Mouse (Mus musculus): Measurements from ENCODE around the gene Phyhd1.

Phyhd1 gene

DNA sequence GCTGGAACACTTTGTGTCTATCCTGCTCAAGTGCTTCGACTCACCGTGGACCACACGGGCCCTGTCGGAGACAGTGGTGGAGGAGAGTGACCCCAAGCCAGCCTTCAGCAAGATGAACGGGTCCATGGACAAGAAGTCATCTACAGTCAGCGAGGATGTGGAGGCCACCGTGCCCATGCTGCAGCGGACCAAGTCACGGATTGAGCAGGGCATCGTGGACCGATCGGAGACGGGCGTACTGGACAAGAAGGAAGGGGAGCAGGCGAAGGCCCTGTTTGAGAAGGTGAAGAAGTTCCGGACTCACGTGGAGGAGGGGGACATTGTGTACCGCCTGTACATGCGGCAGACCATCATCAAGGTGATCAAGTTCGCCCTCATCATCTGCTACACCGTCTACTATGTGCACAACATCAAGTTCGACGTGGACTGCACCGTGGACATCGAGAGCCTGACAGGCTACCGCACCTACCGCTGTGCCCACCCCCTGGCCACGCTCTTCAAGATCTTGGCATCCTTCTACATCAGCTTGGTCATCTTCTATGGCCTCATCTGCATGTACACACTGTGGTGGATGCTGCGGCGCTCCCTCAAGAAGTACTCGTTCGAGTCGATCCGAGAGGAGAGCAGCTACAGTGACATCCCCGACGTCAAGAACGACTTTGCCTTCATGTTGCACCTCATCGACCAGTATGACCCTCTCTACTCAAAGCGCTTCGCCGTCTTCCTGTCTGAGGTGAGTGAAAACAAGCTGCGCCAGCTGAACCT is 10.2 kb upstream of the Phyhd1 start:
- intact Hi-C loops (cut with DNase I), result no loop called here

DNA sequence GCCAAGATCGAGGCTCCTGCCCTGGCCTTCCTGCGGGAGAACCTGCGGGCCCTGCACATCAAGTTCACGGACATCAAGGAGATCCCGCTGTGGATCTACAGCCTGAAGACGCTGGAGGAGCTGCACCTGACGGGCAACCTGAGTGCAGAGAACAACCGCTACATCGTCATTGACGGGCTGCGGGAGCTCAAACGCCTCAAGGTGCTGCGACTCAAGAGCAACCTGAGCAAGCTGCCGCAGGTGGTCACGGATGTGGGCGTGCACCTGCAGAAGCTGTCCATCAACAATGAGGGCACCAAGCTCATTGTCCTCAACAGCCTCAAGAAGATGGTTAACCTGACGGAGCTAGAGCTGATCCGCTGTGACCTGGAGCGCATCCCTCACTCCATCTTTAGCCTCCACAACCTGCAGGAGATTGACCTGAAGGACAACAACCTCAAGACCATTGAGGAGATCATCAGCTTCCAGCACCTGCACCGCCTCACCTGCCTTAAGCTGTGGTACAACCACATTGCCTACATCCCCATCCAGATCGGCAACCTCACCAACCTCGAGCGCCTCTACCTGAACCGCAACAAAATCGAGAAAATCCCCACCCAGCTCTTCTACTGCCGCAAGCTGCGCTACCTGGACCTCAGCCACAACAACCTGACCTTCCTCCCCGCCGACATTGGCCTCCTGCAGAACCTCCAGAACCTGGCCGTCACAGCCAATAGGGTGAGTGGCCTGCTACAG is 9.2 kb upstream of the Phyhd1 start:
- intact Hi-C loops (cut with DNase I), result no loop called here

- intact Hi-C loops (cut with DNase I), result no loop called here
Measured at GRCm38 (mm10) chr2:30257699-30258460, 8.1 kb upstream of the Phyhd1 start.

DNA sequence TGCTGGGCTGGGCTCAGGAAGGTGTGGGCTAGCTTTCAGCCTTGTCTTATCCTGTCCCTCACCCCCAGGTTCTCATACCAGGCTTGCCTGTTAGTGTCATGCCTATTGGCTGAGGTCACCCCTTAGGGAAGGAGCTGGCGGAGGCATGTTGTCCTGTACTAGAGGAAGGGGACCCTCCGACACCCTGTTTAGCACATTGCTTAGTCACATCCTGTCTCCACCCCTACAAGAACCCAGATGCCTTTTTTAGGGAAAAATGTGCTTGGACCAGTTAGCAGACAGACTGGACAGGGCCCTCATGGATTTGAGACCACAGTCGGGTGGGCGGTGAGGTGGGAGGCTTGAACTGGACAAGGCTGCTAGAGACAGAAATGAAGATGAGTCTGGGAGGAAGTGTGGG is 7.4 kb upstream of the Phyhd1 start:
- intact Hi-C loops (cut with DNase I), result no loop called here

- intact Hi-C loops (cut with DNase I), result no loop called here
Measured at GRCm38 (mm10) chr2:30259131-30260064, 6.6 kb upstream of the Phyhd1 start.

DNA sequence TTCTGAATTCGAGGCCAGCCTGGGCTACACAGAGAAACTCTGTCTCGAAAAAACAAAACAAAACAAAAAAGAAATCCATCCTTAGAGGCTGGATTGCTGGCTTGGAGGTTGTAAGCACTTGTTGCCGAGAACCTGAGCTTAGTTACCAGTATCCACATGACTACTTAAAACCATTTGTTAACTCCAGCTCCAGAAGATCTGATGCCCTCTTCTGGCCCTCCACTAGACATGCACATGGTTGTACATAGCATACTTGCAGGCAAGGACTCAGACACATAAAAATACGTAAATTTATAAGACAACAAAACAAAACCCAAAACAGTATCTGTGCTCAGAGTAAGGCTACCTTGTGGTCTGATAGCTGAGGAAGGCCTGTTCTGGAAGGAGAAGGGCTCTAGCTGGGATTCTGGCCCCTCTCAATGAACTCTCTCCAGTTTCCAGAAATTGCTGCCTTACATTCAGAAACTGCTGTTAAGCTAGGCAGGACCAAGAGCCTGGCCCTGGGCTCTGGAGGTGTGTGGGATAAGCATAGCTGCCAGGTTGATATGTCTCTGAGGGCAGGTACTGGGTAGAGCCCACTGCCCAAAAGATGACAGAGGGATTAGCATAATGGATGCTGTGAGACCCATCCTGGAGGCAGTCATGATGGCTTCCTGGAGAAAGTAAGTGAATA is 4.8 kb upstream of the Phyhd1 start:
- intact Hi-C loops (cut with DNase I), result no loop called here

- intact Hi-C loops (cut with DNase I), result no loop called here
Measured at GRCm38 (mm10) chr2:30261921-30262839, 3.8 kb upstream of the Phyhd1 start.

- intact Hi-C loops (cut with DNase I), result no loop called here
Measured at GRCm38 (mm10) chr2:30262840-30263441, 3.1 kb upstream of the Phyhd1 start.

DNA sequence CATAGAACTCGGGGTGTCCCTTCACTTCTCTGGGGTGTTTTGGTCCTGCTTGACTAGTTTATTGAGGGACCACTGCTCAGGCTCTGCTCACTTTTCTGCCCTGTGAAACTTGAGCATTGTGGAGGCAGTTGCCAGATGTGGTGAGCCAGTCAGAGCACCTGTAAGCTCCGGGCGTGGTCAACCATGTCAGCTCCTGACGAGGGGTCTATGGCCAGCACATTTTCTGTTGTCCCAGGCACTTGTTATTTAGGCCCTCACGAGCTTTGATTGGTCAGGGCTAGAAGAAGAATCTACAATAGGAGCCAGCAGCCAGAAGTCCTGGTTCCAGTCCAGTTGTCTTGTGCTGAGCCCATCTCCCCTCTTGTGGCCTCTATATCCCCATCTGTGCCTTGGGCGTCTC is 2.2 kb upstream of the Phyhd1 start:
- intact Hi-C loops (cut with DNase I), result no loop called here

GRCm38 (mm10) chr2:30264671-30265519 is 1.1 kb upstream of the Phyhd1 start:
- intact Hi-C loops (cut with DNase I), result no loop called here

DNA sequence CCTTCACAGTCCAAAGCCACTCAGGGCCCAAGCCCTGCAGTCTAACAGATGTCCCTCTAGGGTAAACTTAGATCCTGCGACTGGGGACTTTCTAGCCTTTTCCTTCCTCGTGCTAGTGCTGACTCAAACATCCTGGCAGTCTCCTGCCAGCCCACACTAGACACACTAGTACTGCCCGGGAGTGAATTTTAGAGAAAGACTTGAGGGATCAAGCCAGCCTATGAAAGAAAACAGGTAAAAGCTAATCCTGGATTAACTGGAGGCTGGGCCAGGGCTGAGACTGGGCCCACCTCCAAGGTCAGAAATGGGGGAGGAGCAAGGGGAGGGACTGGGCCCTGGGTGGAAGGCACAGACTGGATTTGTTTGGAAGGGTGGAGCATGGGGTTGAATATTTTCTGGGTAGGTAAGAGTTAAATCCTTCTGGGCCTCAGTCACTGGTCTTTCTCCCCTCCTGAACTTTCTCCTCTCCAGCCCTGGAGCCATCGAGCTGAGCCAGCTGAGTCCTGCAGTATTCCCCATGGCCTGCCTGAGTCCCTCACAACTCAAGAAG is 464 bp downstream of the Phyhd1 start:
- intact Hi-C loops (cut with DNase I), result no loop called here

DNA sequence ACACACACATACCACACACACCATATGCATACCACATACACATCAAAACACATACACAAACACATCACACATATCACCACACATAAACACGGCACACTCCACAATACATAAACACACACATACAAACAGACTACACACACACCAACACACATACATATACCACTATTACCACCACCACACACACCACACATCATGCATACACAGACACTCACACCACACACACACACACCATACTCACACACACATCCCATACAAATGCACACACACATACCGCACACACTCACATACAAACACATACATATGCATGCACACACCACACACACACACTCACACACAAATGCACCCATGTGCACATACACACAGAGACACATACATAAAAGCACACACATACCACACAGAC is 1.5 kb downstream of the Phyhd1 start:
- intact Hi-C loops (cut with DNase I), result no loop called here

DNA sequence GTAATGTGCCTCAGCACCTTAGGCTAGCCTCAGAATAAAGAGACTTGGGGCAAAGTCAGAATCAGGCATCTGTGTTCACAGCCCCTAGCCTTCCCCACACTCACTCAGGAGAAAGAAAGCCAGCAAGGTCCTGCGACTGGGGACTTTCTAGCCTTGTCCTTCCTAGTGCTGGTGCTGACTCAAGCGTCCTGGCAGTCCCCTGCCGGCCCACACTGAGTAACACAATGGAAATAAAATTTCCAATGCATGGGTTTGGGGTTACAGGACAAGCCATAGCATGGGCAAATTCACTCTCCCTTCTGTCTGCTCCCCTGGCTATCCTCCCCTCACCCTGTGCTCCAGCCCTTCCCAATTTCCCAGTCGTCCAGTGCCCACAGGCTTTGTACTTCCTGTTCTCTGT is 2.4 kb downstream of the Phyhd1 start:
- intact Hi-C loops (cut with DNase I), result no loop called here

DNA sequence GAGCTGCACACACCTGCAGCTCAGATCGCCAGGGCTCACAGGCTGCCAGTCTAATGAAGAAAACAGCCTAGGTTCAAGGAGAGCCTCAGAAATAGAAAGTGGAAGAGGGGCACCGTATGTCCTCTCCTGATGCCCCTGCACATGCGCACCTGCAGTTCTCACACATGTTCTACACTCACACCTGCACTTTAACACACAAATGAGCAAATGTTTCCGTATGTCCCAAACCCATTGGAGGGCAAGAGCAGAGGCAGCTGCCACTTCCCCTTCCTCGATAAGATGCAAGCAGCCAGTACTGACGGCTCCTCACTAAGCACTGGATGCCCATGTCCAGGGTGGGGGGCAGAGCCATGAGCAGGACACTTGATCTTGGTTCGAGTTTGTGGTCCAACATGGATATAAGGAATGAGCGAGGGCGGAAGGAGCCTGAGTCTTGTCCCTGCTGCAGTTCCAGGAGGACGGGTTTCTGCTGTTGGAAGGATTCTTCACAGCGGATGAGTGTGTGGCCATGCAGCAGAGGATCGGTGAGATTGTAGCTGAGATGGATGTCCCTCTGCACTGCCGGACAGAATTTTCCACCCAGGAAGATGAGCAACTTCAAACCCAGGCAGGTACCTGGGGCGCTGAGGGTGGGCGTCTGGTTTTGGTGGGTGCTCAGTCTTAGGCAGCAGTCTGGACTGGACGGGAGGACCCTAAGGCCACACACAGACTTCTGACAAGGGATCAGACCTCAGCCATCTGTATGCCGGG is 3.4 kb downstream of the Phyhd1 start:
- intact Hi-C loops (cut with DNase I), result no loop called here

DNA sequence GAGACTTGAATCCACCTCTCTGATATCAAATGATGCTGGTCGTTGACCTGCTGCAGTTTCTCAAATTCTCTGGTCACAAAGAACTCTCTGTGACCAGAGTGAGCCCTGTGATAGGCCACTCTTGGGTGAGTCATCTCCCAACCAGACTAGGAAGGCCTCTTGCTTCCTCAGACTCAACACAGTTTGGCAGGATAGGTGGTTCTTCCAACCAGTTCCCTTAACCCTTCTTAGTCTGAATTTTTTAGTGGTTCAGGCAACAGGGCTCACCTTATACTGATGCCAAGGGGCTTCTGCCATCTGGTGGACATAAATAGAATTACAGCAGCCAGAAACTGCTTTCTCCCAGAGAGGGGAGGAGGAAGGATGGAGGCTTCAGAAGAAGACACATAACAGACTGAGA is 4.1 kb downstream of the Phyhd1 start:
- intact Hi-C loops (cut with DNase I), result loop anchor here (2.0 to 5.0 kb wide), 2 partner anchors 33 to 93 kb away; partner anchors contain the start of genes Lrrc8a and Spout1

GRCm38 (mm10) chr2:30280743-30281142 is 14.7 kb downstream of the Phyhd1 start, which contains the start of gene Gm28038:
Gene Gm28038, plus strand, starts transcription at chr2:30281043.
- intact Hi-C loops (cut with DNase I), result no loop called here

DNA sequence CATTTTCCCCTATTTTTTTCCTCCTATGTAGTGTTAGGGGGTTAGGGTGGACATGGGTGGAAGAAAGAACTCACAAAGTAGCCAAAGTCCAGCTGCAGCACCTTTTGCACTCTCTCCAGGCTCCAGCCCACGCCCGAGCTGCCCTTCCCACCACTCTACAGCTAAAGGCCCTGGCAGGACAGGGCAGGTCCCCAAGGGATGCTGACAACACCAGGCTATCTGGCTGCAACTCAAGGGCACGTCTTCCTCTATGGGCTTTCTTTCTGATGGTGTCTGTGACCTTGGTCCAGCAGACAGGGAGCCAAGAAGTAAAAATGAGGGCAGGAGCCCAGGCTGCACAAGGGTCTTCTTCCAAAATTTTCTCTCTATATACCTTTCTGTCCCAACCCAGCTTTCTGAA is 15.6 kb downstream of the Phyhd1 start:
- intact Hi-C loops (cut with DNase I), result no loop called here

All from adrenal gland (tissue).